Mouse (Mus musculus): Measurements from ENCODE around the gene Stk10. TPM values are rescaled to one million over a fixed set of nuclear protein-coding genes. Genes with fewer than 3 reads are reported as not detected.
"Not testable (repeated sequence)": the region's sequence is repeated elsewhere in the genome, so short reads cannot be mapped to it uniquely, and the experiment has no call there.

Stk10 gene
- polyA plus RNA-seq, 1 experiment from 2014 or later, result 3.5 TPM

DNA sequence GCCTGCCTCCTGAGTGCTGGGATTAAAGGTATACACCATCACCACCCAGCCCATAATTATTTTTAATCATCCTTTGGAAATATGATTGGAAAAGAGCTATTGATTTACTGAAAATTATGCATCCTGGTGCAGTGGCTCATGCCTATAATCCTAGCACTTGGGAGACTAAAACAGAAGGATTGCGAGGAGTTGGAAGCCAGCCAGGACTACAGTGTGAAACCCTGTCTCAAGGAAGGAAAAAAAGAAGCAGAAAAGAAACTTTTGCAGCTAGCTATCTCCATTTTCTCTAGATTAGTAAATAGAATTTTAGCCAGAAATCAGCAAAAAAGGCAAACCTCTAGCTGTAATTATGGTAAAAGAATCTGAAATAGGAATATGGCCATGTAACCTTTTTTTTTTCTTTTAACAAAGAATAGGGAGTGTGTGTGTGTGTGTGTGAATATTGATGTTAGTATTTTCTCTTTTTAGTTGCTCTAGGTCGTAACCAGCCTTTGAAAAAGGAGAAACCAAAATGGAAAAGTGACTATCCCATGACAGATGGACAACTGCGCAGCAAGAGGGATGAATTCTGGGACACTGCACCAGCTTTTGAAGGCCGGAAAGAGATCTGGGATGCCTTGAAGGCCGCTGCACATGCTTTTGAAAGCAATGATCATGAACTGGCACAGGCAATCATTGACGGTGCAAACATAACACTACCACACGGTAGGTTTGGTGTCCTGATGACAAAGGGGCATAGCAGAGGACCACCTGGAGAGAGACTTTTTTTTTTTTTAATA, 34.2 kb upstream of the Stk10 start:
- Histone ChIP-seq H3K27ac (ENCODE audit: low read depth, low read length) (no peak overlapping the region), H3K4me3 (ENCODE audit: low read length) (no peak overlapping the region), H3K4me2 (replicated peaks; ENCODE audit: low read depth, low read length) (no peak overlapping the region), H3K36me3 (ENCODE audit: control insufficient read depth, insufficient read depth, low read length) (peaks cover 12% of the 10 kb centered on the region; the same call in 1 of the 2 replicates), H3K9me3 (ENCODE audit: control insufficient read depth, low read length) (no peaks in the 10 kb centered on the region), H3K27me3 (ENCODE audit: control insufficient read depth, insufficient read depth, low read length) (no peaks in the 10 kb centered on the region), H3K9ac (ENCODE audit: low read depth, low read length) (no peak overlapping the region), H3K4me1 (ENCODE audit: control insufficient read depth, insufficient read depth, low read length) (no peaks in the 10 kb centered on the region)
- 94% methylated on average over 7 of the region's 7 CpGs for WGBS
- ATAC-seq (ENCODE audit: low FRiP score, low TSS enrichment), result no peak

DNA sequence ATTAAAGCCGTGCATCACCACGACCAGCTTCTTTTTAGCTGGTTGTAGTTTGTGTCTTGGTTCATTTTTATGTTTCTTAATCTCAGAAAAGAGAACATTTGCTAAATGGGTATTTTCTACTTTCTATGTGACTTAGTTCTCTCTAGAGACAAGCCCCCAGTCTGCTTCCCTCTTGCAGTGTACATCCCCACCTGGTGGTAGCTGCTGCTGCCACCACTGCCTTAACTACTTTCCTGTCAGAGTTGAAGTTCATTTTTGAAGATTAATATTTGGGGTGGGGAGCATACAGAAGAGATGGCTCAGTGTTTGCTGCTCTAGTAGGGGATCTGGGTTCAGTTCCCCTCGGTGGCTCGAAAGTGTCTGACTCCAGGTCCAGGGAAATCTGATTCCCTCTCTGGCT, 33.2 kb upstream of the Stk10 start:
- Histone ChIP-seq H3K36me3 (ENCODE audit: control insufficient read depth, insufficient read depth, low read length) (peaks cover 14% of the 10 kb centered on the region; the same call in 1 of the 2 replicates), H3K27ac (ENCODE audit: low read depth, low read length) (no peak overlapping the region), H3K4me1 (ENCODE audit: control insufficient read depth, insufficient read depth, low read length) (no peaks in the 10 kb centered on the region), H3K9ac (ENCODE audit: low read depth, low read length) (no peak overlapping the region), H3K4me2 (replicated peaks; ENCODE audit: low read depth, low read length) (no peak overlapping the region), H3K4me3 (ENCODE audit: low read length) (no peak overlapping the region), H3K9me3 (ENCODE audit: control insufficient read depth, low read length) (no peaks in the 10 kb centered on the region), H3K27me3 (ENCODE audit: control insufficient read depth, insufficient read depth, low read length) (no peaks in the 10 kb centered on the region)
- ATAC-seq (ENCODE audit: low FRiP score, low TSS enrichment), result no peak
- WGBS, result 95% methylated on average over 4 of the region's 4 CpGs

DNA sequence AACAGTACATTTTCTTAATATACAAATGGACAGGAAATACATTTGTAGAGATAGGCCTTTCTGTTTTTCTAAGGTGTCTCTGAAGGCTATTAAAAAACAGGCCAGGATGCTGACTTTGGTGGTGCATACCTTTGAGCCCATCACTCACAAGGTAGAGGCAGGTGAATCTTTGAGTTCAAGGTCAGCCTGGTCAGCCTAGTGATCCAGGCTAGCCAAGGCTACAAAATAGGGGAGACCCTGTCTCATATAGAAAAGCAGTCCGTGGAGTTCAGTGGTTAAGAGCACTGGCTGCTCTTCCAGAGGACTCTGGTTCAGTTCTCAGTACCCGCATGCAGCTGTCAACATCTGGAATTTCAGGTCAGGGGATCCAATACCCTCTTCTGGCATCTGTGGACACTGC, 29.4 kb upstream of the Stk10 start:
- WGBS, result 91% methylated on average over 2 of the region's 2 CpGs

DNA sequence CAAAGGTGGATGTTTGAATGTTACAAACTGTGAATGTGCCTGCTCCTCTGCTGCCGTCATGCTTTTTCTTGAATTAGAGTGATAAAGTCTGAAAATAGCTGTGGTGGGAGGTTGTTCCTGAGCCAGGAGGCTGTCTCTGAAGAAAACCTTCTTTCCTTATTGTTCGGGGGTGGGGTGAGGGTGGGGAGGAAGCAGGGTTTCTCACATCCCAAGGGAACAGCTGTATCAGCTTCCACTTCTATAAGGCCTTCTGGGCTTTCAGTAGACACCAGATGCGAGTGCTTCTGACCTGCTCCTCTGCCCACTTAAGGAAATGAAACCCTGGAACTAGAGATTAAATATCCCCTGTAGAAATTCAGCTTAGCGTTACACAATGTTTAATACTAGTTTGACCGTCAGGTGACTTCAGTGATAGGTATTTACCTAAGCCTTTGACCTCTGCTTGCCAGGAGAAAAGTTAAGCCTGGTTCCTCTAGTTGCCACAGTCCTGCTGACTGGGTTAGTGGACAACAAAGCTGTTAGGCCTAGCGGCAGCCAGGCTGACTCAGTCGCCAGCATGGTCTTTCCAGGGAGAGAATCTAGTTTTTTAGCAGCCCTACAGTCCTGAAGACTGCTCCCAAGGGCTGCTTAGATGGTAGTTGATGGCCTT, 27.9 kb upstream of the Stk10 start:
- Histone ChIP-seq H3K9me3 (ENCODE audit: control insufficient read depth, low read length) (no peaks in the 10 kb centered on the region), H3K4me3 (ENCODE audit: low read length) (no peak overlapping the region), H3K27me3 (ENCODE audit: control insufficient read depth, insufficient read depth, low read length) (no peaks in the 10 kb centered on the region), H3K36me3 (ENCODE audit: control insufficient read depth, insufficient read depth, low read length) (peaks cover 9% of the 10 kb centered on the region; the same call in 1 of the 2 replicates), H3K9ac (ENCODE audit: low read depth, low read length) (no peak overlapping the region), H3K4me2 (replicated peaks; ENCODE audit: low read depth, low read length) (no peak overlapping the region), H3K27ac (ENCODE audit: low read depth, low read length) (no peak overlapping the region), H3K4me1 (ENCODE audit: control insufficient read depth, insufficient read depth, low read length) (no peaks in the 10 kb centered on the region)
- ATAC-seq (ENCODE audit: low FRiP score, low TSS enrichment), result 0 out of 2 replicates have a peak, but pooled peaks have one; percentile 46
- 64% methylated on average over 7 of the region's 7 CpGs for WGBS

More for the DNA sequence above, 29.4 kb upstream of the Stk10 start:
- Histone ChIP-seq H3K4me1 (ENCODE audit: control insufficient read depth, insufficient read depth, low read length) (no peaks in the 10 kb centered on the region), H3K27me3 (ENCODE audit: control insufficient read depth, insufficient read depth, low read length) (no peaks in the 10 kb centered on the region), H3K36me3 (ENCODE audit: control insufficient read depth, insufficient read depth, low read length) (peaks cover 14% of the 10 kb centered on the region; the same call in 1 of the 2 replicates), H3K9ac (ENCODE audit: low read depth, low read length) (no peak overlapping the region), H3K4me3 (ENCODE audit: low read length) (no peak overlapping the region), H3K27ac (ENCODE audit: low read depth, low read length) (no peak overlapping the region), H3K9me3 (ENCODE audit: control insufficient read depth, low read length) (no peaks in the 10 kb centered on the region), H3K4me2 (replicated peaks; ENCODE audit: low read depth, low read length) (no peak overlapping the region)
- ATAC-seq (ENCODE audit: low FRiP score, low TSS enrichment), result no peak

DNA sequence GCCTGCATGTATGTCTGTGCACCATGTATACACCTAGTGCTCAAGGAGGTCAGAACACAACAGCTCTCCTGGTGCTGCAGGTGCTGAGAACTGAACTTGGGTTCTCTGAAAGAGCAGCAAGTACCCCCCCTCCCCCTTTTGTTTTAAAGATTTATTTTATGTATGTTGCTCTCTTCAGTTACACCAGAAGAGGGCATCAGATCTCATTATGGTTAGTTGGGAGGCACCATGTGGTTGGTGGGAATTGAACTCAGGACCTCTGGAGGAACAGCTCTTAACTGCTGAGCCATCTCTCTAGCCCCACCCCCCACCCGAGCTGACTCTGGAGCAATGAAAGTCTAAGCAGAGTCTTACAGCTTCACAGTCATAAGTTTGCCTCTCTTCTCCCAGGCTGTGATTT, 22.2 kb upstream of the Stk10 start:
- Histone ChIP-seq H3K27me3 (ENCODE audit: control insufficient read depth, insufficient read depth, low read length) (no peaks in the 10 kb centered on the region), H3K9ac (ENCODE audit: low read depth, low read length) (no peak overlapping the region), H3K9me3 (ENCODE audit: control insufficient read depth, low read length) (no peaks in the 10 kb centered on the region), H3K27ac (ENCODE audit: low read depth, low read length) (no peak overlapping the region), H3K4me3 (ENCODE audit: low read length) (no peak overlapping the region), H3K4me1 (ENCODE audit: control insufficient read depth, insufficient read depth, low read length) (no peaks in the 10 kb centered on the region), H3K36me3 (ENCODE audit: control insufficient read depth, insufficient read depth, low read length) (peaks cover 4% of the 10 kb centered on the region), H3K4me2 (replicated peaks; ENCODE audit: low read depth, low read length) (no peak overlapping the region)
- 57% methylated on average over 1 of the region's 1 CpGs for WGBS
- ATAC-seq (ENCODE audit: low FRiP score, low TSS enrichment), result no peak

DNA sequence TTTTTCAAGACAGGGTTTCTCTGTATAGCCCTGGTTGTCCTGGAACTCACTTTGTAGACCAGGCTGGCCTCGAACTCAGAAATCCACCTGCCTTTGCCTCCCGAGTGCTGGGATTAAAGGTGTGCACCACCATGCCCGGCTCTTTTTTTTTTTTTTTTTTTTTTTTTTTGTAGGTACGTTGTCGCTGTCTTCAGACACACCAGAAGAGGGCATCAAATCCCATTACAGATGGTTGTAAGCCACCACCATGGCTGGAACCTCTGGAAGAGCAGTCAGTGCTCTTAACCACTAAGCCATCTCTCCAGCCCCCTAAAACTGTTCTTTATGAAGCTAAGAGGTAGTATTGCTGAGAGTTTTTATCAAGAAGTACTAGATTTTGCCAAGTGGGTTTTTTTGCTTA, 18.3 kb upstream of the Stk10 start:
- not testable (repeated sequence) for H3K27me3 ChIP-seq (ENCODE audit: control insufficient read depth, insufficient read depth, low read length); H3K4me1 ChIP-seq (ENCODE audit: control insufficient read depth, insufficient read depth, low read length); ATAC-seq (ENCODE audit: low FRiP score, low TSS enrichment); H3K9ac ChIP-seq (ENCODE audit: low read depth, low read length); H3K9me3 ChIP-seq (ENCODE audit: control insufficient read depth, low read length); H3K4me2 ChIP-seq (replicated peaks; ENCODE audit: low read depth, low read length); H3K27ac ChIP-seq (ENCODE audit: low read depth, low read length); H3K4me3 ChIP-seq (ENCODE audit: low read length)
- peaks cover 25% of the 10 kb centered on the region for H3K36me3 ChIP-seq (ENCODE audit: control insufficient read depth, insufficient read depth, low read length)
- WGBS, result 92% methylated on average over 5 of the region's 5 CpGs

DNA sequence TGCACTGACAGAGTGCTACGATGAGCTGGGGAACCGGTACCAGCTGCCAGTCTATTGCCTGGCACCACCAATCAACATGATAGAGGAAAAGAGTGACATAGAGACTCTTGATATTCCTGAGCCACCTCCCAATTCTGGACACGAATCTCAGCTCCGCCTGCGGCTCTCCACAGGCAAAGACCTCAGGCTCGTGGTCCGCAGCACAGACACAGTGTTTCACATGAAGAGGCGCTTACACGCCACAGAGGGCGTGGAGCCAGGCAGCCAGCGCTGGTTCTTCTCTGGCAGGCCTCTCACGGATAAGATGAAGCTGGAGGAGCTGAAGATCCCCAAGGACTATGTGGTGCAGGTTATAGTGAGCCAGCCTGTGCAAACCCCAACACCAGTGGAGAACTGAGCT, 17.0 kb upstream of the Stk10 start:
- H3K27me3 ChIP-seq (ENCODE audit: control insufficient read depth, insufficient read depth, low read length), result no peaks in the 10 kb centered on the region
- H3K27ac ChIP-seq (ENCODE audit: low read depth, low read length), result no peak overlapping the region
- no peak overlapping the region for H3K9ac ChIP-seq (ENCODE audit: low read depth, low read length)
- ATAC-seq (ENCODE audit: low FRiP score, low TSS enrichment), result no peak
- no peaks in the 10 kb centered on the region for H3K4me1 ChIP-seq (ENCODE audit: control insufficient read depth, insufficient read depth, low read length)
- no peak overlapping the region for H3K4me3 ChIP-seq (ENCODE audit: low read length)
- H3K4me2 ChIP-seq (replicated peaks; ENCODE audit: low read depth, low read length), result no peak overlapping the region
- no peaks in the 10 kb centered on the region for H3K9me3 ChIP-seq (ENCODE audit: control insufficient read depth, low read length)
- peaks cover 25% of the 10 kb centered on the region for H3K36me3 ChIP-seq (ENCODE audit: control insufficient read depth, insufficient read depth, low read length)
- 88% methylated on average over 12 of the region's 12 CpGs for WGBS

DNA sequence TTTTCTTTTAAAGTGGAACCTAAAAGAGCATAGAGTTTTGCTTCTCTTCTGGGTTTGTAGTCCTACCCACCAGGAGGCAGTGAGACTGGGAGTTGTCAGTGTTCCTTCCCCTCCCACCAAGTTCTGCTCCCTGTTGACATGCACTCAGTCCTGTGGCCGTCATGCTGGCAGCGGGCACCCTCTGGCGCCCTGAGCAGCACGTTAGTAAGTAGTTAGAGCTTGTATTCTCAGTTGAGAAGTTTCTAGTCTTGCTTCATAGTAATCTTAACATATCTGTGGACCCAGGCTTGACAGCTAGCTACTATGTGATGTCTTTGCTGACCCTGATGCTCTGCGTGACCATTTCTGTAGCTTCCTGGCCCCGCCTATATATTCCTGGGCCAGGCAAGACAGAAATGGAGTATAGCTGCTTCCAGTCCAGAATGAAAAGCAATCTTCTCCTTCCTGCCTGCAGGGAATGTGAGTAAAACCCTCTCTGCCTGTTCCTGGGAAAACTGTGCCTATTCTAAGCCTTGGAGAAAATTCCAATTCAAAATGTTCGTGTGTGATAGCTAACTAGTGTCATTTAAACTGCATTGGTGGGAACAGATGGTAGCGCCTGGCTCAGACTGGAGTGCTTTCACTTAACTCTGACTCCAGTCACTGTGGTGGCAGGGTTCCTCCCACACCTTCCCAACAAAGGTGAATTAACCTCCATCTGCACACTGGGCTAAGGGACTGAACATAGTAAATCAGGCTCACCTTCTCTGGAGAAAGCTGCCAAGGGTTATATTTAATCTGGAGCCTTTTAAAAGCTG, 16.0 kb upstream of the Stk10 start:
- no peak overlapping the region for H3K27ac ChIP-seq (ENCODE audit: low read depth, low read length)
- no peaks in the 10 kb centered on the region for H3K9me3 ChIP-seq (ENCODE audit: control insufficient read depth, low read length)
- peaks cover 25% of the 10 kb centered on the region for H3K36me3 ChIP-seq (ENCODE audit: control insufficient read depth, insufficient read depth, low read length)
- H3K4me3 ChIP-seq (ENCODE audit: low read length), result no peak overlapping the region
- no peaks in the 10 kb centered on the region for H3K27me3 ChIP-seq (ENCODE audit: control insufficient read depth, insufficient read depth, low read length)
- H3K9ac ChIP-seq (ENCODE audit: low read depth, low read length), result no peak overlapping the region
- no peak for ATAC-seq (ENCODE audit: low FRiP score, low TSS enrichment)
- WGBS, result 85% methylated on average over 8 of the region's 8 CpGs
- no peaks in the 10 kb centered on the region for H3K4me1 ChIP-seq (ENCODE audit: control insufficient read depth, insufficient read depth, low read length)
- no peak overlapping the region for H3K4me2 ChIP-seq (replicated peaks; ENCODE audit: low read depth, low read length)
